Mouse (Mus musculus): ENCODE results near the gene Ahsg. TPM values are rescaled to one million over a fixed set of nuclear protein-coding genes. Genes with fewer than 3 reads are reported as not detected.

Gene Ahsg
- total RNA-seq, 2 experiments from 2014 or later = not detected

GRCm38 (mm10) chr16:22888835-22889234 is 2.2 kb upstream of the Ahsg start:
- DNase-seq = no peak

GRCm38 (mm10) chr16:22889716-22890115 is 1.4 kb upstream of the Ahsg start:
- no peak for DNase-seq

GRCm38 (mm10) chr16:22891733-22892154 is 667 bp downstream of the Ahsg start:
- DNase-seq = no peak

GRCm38 (mm10) chr16:22894095-22894494 is 3.0 kb downstream of the Ahsg start:
- DNase-seq = no peak

- no peak for DNase-seq
Observed at GRCm38 (mm10) chr16:22896618-22897017, 5.5 kb downstream of the Ahsg start.

GRCm38 (mm10) chr16:22899346-22899745 is 8.3 kb downstream of the Ahsg start:
- no peak for DNase-seq

GRCm38 (mm10) chr16:22899866-22900570 is 8.9 kb downstream of the Ahsg start:
- no peak for DNase-seq

GRCm38 (mm10) chr16:22901326-22901725 is 10.2 kb downstream of the Ahsg start:
- DNase-seq = no peak

- DNase-seq = no peak
Observed at GRCm38 (mm10) chr16:22909290-22909689, 18.2 kb downstream of the Ahsg start.

GRCm38 (mm10) chr16:22911986-22912385 is 20.9 kb downstream of the Ahsg start:
- peak; percentile 27 for DNase-seq

GRCm38 (mm10) chr16:22912886-22913285 is 21.8 kb downstream of the Ahsg start:
- no peak for DNase-seq

- DNase-seq = no peak
Observed at GRCm38 (mm10) chr16:22914276-22914675, 23.2 kb downstream of the Ahsg start.

- no peak for DNase-seq
Observed at GRCm38 (mm10) chr16:22918034-22918433, 27.0 kb downstream of the Ahsg start, which contains the start of gene Fetub. TSS of gene Fetub (plus strand) at chr16:22918334.

- DNase-seq = no peak
Observed at GRCm38 (mm10) chr16:22918664-22919312, 27.7 kb downstream of the Ahsg start.

- no peak for DNase-seq
Observed at GRCm38 (mm10) chr16:22919971-22920854, 29.1 kb downstream of the Ahsg start.

GRCm38 (mm10) chr16:22921761-22922160 is 30.7 kb downstream of the Ahsg start:
- DNase-seq = no peak

- DNase-seq = no peak
Observed at GRCm38 (mm10) chr16:22922433-22922832, 31.4 kb downstream of the Ahsg start.

GRCm38 (mm10) chr16:22929575-22929974 is 38.5 kb downstream of the Ahsg start:
- no peak for DNase-seq

- no peak for DNase-seq
Observed at GRCm38 (mm10) chr16:22931431-22932200, 40.5 kb downstream of the Ahsg start.

GRCm38 (mm10) chr16:22937631-22938030 is 46.6 kb downstream of the Ahsg start:
- DNase-seq = no peak

GRCm38 (mm10) chr16:22938541-22938940 is 47.5 kb downstream of the Ahsg start:
- DNase-seq = no peak

GRCm38 (mm10) chr16:22939120-22939695 is 48.1 kb downstream of the Ahsg start:
- DNase-seq = no peak
